Mouse (Mus musculus) hematopoietic stem cell, adult 5-6 weeks (primary cell): ENCODE results near the gene Tctn1. TPM values are rescaled to one million over a fixed set of nuclear protein-coding genes. Genes with fewer than 3 reads are reported as not detected.

ENCODE experiments used
- ATAC-seq, 2 experiments: fragments of 125-278 bp in 1 of 2; replicated peaks in 1 of 2; 2 replicates each; pipeline ENCODE4 v1.8.0; 2016 to 2017; ENCODE audit warnings: inconsistent platforms in 2 of 2, mild to moderate bottlenecking in 2 of 2, moderate number of reproducible peaks in 2 of 2, low read depth in 1 of 2, moderate TSS enrichment in 1 of 2; ENCODE audit not compliant: low FRiP score in 2 of 2, poor library complexity in 2 of 2, severe bottlenecking in 2 of 2, insufficient read depth in 1 of 2, low TSS enrichment in 1 of 2
- total RNA-seq: library from RNA; stranded (forward); fragments of 172-1452, 232-1000 nt; gene quantifications from 2 replicates; pipeline ENCODE4 v1.2.3, GENCODE M21; 2017

Gene Tctn1
- total RNA-seq: 7.1 and 12.2 TPM in 2 replicates

GRCm38 (mm10) chr5:122263933-122264905 lies at the start of gene Tctn1:
Tctn1 (minus strand) TSS chr5:122264460.
- ATAC-seq: peak; percentile 94

- no peak for ATAC-seq
Measured at GRCm38 (mm10) chr5:122312942-122313684, 48.9 kb upstream of the Tctn1 start.

GRCm38 (mm10) chr5:122312346-122312745 lies 48.1 kb upstream of the Tctn1 start:
- ATAC-seq: no peak

GRCm38 (mm10) chr5:122311692-122312091 lies 47.4 kb upstream of the Tctn1 start:
- no peak for ATAC-seq

GRCm38 (mm10) chr5:122310699-122311098 lies 46.4 kb upstream of the Tctn1 start:
- no peak for ATAC-seq

GRCm38 (mm10) chr5:122306536-122306935 lies 42.3 kb upstream of the Tctn1 start:
- ATAC-seq: no peak

- ATAC-seq: no peak
Measured at GRCm38 (mm10) chr5:122305472-122305871, 41.2 kb upstream of the Tctn1 start.

GRCm38 (mm10) chr5:122304541-122304940 lies 40.3 kb upstream of the Tctn1 start:
- ATAC-seq: no peak

- ATAC-seq: no peak
Measured at GRCm38 (mm10) chr5:122303937-122304336, 39.7 kb upstream of the Tctn1 start.

GRCm38 (mm10) chr5:122302810-122303745 lies 38.8 kb upstream of the Tctn1 start:
- peak; percentile 80 to 84 for ATAC-seq

- ATAC-seq: no peak
Measured at GRCm38 (mm10) chr5:122300071-122300518, 35.8 kb upstream of the Tctn1 start.

- ATAC-seq: no peak
Measured at GRCm38 (mm10) chr5:122295113-122295935, 31.1 kb upstream of the Tctn1 start.

GRCm38 (mm10) chr5:122294219-122294735 lies 30.0 kb upstream of the Tctn1 start:
- no peak for ATAC-seq

GRCm38 (mm10) chr5:122293131-122293530 lies 28.9 kb upstream of the Tctn1 start:
- no peak for ATAC-seq

- no peak for ATAC-seq
Measured at GRCm38 (mm10) chr5:122291553-122292339, 27.5 kb upstream of the Tctn1 start.
